In the genomic region with DNA sequence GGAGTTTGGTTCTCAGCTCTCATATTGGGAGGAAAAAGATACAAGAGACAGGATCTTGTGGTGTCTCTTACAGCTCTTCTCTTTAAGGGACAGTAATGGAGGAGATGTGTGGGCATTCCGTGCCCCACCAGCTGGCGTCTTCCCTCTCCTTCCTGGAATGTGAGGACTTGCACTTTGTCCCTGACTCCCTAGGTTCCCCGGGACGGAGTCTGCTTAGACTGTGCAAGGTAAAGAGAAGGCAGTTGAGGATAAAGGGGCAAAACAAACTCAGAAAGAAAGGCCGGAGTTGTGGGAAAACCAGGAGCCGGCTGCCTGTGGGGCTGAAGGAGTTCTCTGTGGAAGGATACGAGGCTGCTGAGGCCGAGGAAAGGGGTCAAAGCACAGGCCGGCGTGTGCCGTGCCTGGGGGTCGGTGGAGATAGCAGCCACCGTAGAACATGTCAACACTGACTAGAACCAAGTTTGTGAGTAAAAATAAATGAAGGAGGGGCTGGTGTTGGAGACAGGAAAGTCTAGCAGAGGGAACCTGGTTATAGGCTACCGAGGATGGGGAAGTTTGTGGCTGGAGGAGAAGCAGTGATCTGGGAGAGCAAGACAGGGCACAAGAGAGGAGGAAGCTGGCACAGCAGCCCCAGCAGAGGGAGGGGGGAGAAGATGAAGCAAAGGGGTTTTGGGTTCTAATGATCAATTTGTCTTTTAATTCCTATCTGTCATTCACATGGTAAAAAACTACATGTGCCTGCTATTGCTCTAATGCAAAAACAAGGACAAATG, we compare ENCODE assay signal across 25 mouse cellular contexts.
DNase-seq lines count a peak whose midpoint lies in the region; ATAC-seq and TF ChIP-seq lines count a peak whose summit lies in the region.
"Had no signal": no experiment of that assay in that cellular context is flagged by ENCODE, and none has a peak within 500 bp of the region (broad histone marks: within the 10 kb centered on the region; RNA-seq: fewer than 3 reads in every experiment).

No protein-coding gene starts in this region.

- H3K9me3 ChIP-seq in kidney, embryonic 15.5 days (replicated peaks), result no peaks in the 10 kb centered on the region
- H3K9me3 ChIP-seq: G1E; midbrain, embryonic 13.5 days; stomach, embryonic 15.5 days had no signal

- H3K27ac ChIP-seq in kidney, embryonic 15.5 days, result no peak overlapping the region
- H3K27ac ChIP-seq in kidney, adult 2 months (ENCODE audit: insufficient read depth, low read depth, low read length), result peak overlapping the region; percentile 27
- H3K27ac ChIP-seq: hindbrain, embryonic 14.5 days; layer of hippocampus, adult 2 months; macrophage; midbrain, embryonic 13.5 days; stomach, embryonic 15.5 days had no signal

- H3K27me3 ChIP-seq in kidney, embryonic 15.5 days, result no peaks in the 10 kb centered on the region
- no peaks in the 10 kb centered on the region for H3K27me3 ChIP-seq in kidney, adult 2 months (replicated peaks; ENCODE audit: control insufficient read depth, insufficient read depth, low read length)
- H3K27me3 ChIP-seq: CH12.LX; midbrain, embryonic 13.5 days; stomach, embryonic 15.5 days had no signal

- TF ChIP-seq CTCF in kidney, adult 2 months (conservative IDR thresholded peaks at IDR 0.05; ENCODE audit: insufficient read depth, insufficient read length, low read depth, low read length), result no peak

- no peak overlapping the region for H3K9ac ChIP-seq in kidney, embryonic 15.5 days
- H3K9ac ChIP-seq: hindbrain, embryonic 14.5 days; midbrain, embryonic 13.5 days; stomach, embryonic 15.5 days had no signal

- H3K4me3 ChIP-seq in kidney, embryonic 15.5 days (replicated peaks), result no peak overlapping the region
- no peak overlapping the region for H3K4me3 ChIP-seq in kidney, adult 2 months (ENCODE audit: insufficient read depth, low read depth, low read length)
- H3K4me3 ChIP-seq: layer of hippocampus, adult 2 months; midbrain, embryonic 13.5 days; stomach, embryonic 15.5 days had no signal

- H3K36me3 ChIP-seq in kidney, embryonic 15.5 days, result peaks cover 3% of the 10 kb centered on the region
- H3K36me3 ChIP-seq in kidney, adult 2 months (ENCODE audit: control insufficient read depth, insufficient read depth, low read length), result no peaks in the 10 kb centered on the region
- H3K36me3 ChIP-seq: G1E; midbrain, embryonic 13.5 days had no signal

- peak; percentile 48 for DNase-seq in kidney, adult 11 months
- DNase-seq in kidney, adult 2 months, result peak; percentile 73
- peak; percentile 37 for DNase-seq in kidney, postnatal 10 days
- DNase-seq in yolk sac, embryonic 10.5 days (ENCODE audit: low spot score), result peak; percentile 22
- no peak for DNase-seq in cerebellum, adult 18-20 months
- no peak for DNase-seq in gastrocnemius, postnatal 10 days
- DNase-seq: adrenal gland, adult 8-10 months; B cell, adult 2 months; cerebellum, adult 11-12 months; cerebellum, postnatal 36 days; heart, postnatal 14 days; layer of hippocampus, postnatal 36 days; thymus, postnatal 25 days had no signal

- ATAC-seq in kidney, embryonic 15.5 days (replicated peaks; ENCODE audit: low FRiP score), result no peak
- ATAC-seq: activated CD4-positive, CD25-positive, alpha-beta regulatory T cell, adult 4 months; inflammation-experienced regulatory T-cells, adult 6 months; lung, postnatal 0 days; midbrain, embryonic 13.5 days had no signal

- TF ChIP-seq POLR2A in kidney, adult 2 months (IDR thresholded peaks at IDR 0.05; ENCODE audit: low read depth, low read length), result no peak

- 72% methylated on average over 14 of the region's 14 CpGs for WGBS in kidney, embryonic 15.5 days
- WGBS in kidney, adult 2 months, result 48% methylated on average over 14 of the region's 14 CpGs

- no peaks in the 10 kb centered on the region for H3K4me1 ChIP-seq in kidney, embryonic 15.5 days
- H3K4me1 ChIP-seq in kidney, adult 2 months (ENCODE audit: control insufficient read depth, insufficient read depth, low read length), result no peaks in the 10 kb centered on the region
- H3K4me1 ChIP-seq: midbrain, embryonic 13.5 days; stomach, embryonic 15.5 days had no signal

- no peak overlapping the region for H3K4me2 ChIP-seq in kidney, embryonic 15.5 days
- H3K4me2 ChIP-seq: heart, embryonic 11.5 days; hindbrain, embryonic 14.5 days; midbrain, embryonic 13.5 days; stomach, embryonic 15.5 days had no signal

Comparison
In these comparisons a context has a peak if more than half of its experiments do, and no peak if none do; other contexts are left out.
1. DNase-seq: peak in kidney, adult 11 months (single experiment), kidney, adult 2 months (single experiment), kidney, postnatal 10 days (single experiment) and yolk sac, embryonic 10.5 days (single experiment); none in cerebellum, adult 18-20 months (0 of 2) and gastrocnemius, postnatal 10 days (single experiment).